Mouse (Mus musculus): ENCODE measurements at regions not wholly inside any gene's neighbourhood (a gene's known extent, or its start where the extent isn't known, plus 50 kb on each side); places are given as distances from the start of the nearest gene placed in this dataset.

- H3K4me2 ChIP-seq (ENCODE audit: low read depth, severe bottlenecking) = no peak overlapping the region
- 0 out of 2 replicates have a peak, but pooled peaks cover 5% of the 10 kb centered on the region for H3K4me1 ChIP-seq (ENCODE audit: control insufficient read depth, insufficient read depth, low read length)
- H3K9me3 ChIP-seq (ENCODE audit: control insufficient read depth, low read length) = no peaks in the 10 kb centered on the region
- no peaks in the 10 kb centered on the region for H3K36me3 ChIP-seq (ENCODE audit: control insufficient read depth, insufficient read depth, low read length)
- WGBS = 43% methylated on average over 20 of the region's 20 CpGs
- no peak overlapping the region for H3K4me3 ChIP-seq (ENCODE audit: low read depth, low read length)
- DNase-seq (ENCODE audit: low spot score) (no peak), ATAC-seq (ENCODE audit: insufficient number of reproducible peaks, low FRiP score, low TSS enrichment, low read depth) (no peak)
- no peaks in the 10 kb centered on the region for H3K27me3 ChIP-seq (ENCODE audit: control insufficient read depth, insufficient read depth, low read length)
- no peak overlapping the region for H3K9ac ChIP-seq (ENCODE audit: low read length)
- H3K27ac ChIP-seq (replicated peaks; ENCODE audit: low read depth, low read length) = no peak overlapping the region
Observed at GRCm38 (mm10) chr4:148384251-148385230, 60.0 kb downstream of the Ubiad1 start.

- no peak for DNase-seq (ENCODE audit: low spot score)
- Histone ChIP-seq H3K9me3 (ENCODE audit: control insufficient read depth, low read length) (no peaks in the 10 kb centered on the region), H3K4me2 (ENCODE audit: low read depth, severe bottlenecking) (no peak overlapping the region), H3K9ac (ENCODE audit: low read length) (no peak overlapping the region), H3K27me3 (ENCODE audit: control insufficient read depth, insufficient read depth, low read length) (no peaks in the 10 kb centered on the region), H3K27ac (replicated peaks; ENCODE audit: low read depth, low read length) (no peak overlapping the region), H3K36me3 (ENCODE audit: control insufficient read depth, insufficient read depth, low read length) (no peaks in the 10 kb centered on the region), H3K4me1 (ENCODE audit: control insufficient read depth, insufficient read depth, low read length) (peaks cover 10% of the 10 kb centered on the region; the same call in 1 of the 2 replicates), H3K4me3 (ENCODE audit: low read depth, low read length) (no peak overlapping the region)
- ATAC-seq (ENCODE audit: insufficient number of reproducible peaks, low FRiP score, low TSS enrichment, low read depth) = no peak
- 86% methylated on average over 6 of the region's 6 CpGs for WGBS
Observed at GRCm38 (mm10) chr4:148380562-148380961, 64.0 kb downstream of the Ubiad1 start.

DNA sequence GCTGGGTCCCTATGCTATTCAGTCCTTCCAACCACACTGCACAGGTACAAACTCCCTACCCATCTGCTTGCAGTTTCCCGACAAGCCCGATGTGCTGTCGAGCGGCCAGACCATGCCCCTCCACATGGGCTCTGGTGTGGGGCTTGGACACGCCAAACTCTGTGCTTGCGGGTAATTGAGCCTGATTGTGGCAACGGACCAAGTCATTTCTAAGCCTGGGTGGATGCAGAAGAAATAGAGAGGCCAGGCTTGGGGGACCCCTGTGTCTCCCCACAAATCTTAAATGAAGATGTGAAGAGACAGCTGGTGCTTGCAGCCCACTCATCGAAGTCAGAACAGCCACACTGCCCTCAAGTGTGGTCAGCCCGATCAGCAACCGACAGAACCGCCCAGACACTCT is 66.1 kb downstream of the Ubiad1 start:
- Histone ChIP-seq H3K27me3 (ENCODE audit: control insufficient read depth, insufficient read depth, low read length) (no peaks in the 10 kb centered on the region), H3K4me3 (ENCODE audit: low read depth, low read length) (no peak overlapping the region), H3K9me3 (ENCODE audit: control insufficient read depth, low read length) (no peaks in the 10 kb centered on the region), H3K4me1 (ENCODE audit: control insufficient read depth, insufficient read depth, low read length) (peaks cover 5% of the 10 kb centered on the region; the same call in 1 of the 2 replicates), H3K27ac (replicated peaks; ENCODE audit: low read depth, low read length) (no peak overlapping the region), H3K4me2 (ENCODE audit: low read depth, severe bottlenecking) (no peak overlapping the region), H3K36me3 (ENCODE audit: control insufficient read depth, insufficient read depth, low read length) (no peaks in the 10 kb centered on the region), H3K9ac (ENCODE audit: low read length) (no peak overlapping the region)
- 80% methylated on average over 11 of the region's 11 CpGs for WGBS
- no peak for DNase-seq (ENCODE audit: low spot score)
- no peak for ATAC-seq (ENCODE audit: insufficient number of reproducible peaks, low FRiP score, low TSS enrichment, low read depth)

GRCm38 (mm10) chr4:148377368-148377767 is 67.2 kb downstream of the Ubiad1 start:
- ATAC-seq (ENCODE audit: insufficient number of reproducible peaks, low FRiP score, low TSS enrichment, low read depth) (no peak), DNase-seq (ENCODE audit: low spot score) (no peak)
- Histone ChIP-seq H3K4me2 (ENCODE audit: low read depth, severe bottlenecking) (no peak overlapping the region), H3K36me3 (ENCODE audit: control insufficient read depth, insufficient read depth, low read length) (no peaks in the 10 kb centered on the region), H3K4me3 (ENCODE audit: low read depth, low read length) (no peak overlapping the region), H3K27me3 (ENCODE audit: control insufficient read depth, insufficient read depth, low read length) (no peaks in the 10 kb centered on the region), H3K9ac (ENCODE audit: low read length) (no peak overlapping the region), H3K9me3 (ENCODE audit: control insufficient read depth, low read length) (no peaks in the 10 kb centered on the region), H3K27ac (replicated peaks; ENCODE audit: low read depth, low read length) (no peak overlapping the region), H3K4me1 (ENCODE audit: control insufficient read depth, insufficient read depth, low read length) (peaks cover 5% of the 10 kb centered on the region; the same call in 1 of the 2 replicates)
- 57% methylated on average over 8 of the region's 8 CpGs for whole genome bisulfite sequencing

DNA sequence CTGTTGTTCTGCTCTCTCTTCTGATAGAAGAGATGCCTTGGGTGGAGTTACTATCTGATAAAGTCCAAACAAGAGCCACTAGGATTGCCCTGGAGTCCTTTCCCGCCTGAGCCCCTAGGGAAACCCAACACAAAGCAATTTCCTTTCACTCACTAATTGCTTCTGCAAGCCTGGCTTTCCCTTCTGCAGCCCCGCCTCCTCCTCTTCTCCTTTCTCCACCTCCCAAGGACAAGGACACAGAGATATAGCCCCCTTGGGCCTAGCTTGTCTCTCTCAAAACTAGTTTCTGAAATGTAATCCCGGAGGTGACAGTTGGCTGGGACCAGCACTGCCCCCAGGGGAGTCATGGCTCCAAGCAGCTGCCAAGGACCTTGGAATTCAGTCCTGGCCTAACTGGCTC is 68.1 kb downstream of the Ubiad1 start:
- Histone ChIP-seq H3K9me3 (ENCODE audit: control insufficient read depth, low read length) (no peaks in the 10 kb centered on the region), H3K4me1 (ENCODE audit: control insufficient read depth, insufficient read depth, low read length) (peaks cover 5% of the 10 kb centered on the region; the same call in 1 of the 2 replicates), H3K4me2 (ENCODE audit: low read depth, severe bottlenecking) (no peak overlapping the region), H3K9ac (ENCODE audit: low read length) (no peak overlapping the region), H3K36me3 (ENCODE audit: control insufficient read depth, insufficient read depth, low read length) (no peaks in the 10 kb centered on the region), H3K27ac (replicated peaks; ENCODE audit: low read depth, low read length) (no peak overlapping the region), H3K4me3 (ENCODE audit: low read depth, low read length) (no peak overlapping the region), H3K27me3 (ENCODE audit: control insufficient read depth, insufficient read depth, low read length) (no peaks in the 10 kb centered on the region)
- DNase-seq (ENCODE audit: low spot score) (no peak), ATAC-seq (ENCODE audit: insufficient number of reproducible peaks, low FRiP score, low TSS enrichment, low read depth) (no peak)
- 16% methylated on average over 3 of the region's 3 CpGs for WGBS

- 96% methylated on average over 7 of the region's 7 CpGs for WGBS
- H3K36me3 ChIP-seq (ENCODE audit: control insufficient read depth, insufficient read depth, low read length) = no peaks in the 10 kb centered on the region
Observed at GRCm38 (mm10) chr4:148371489-148371888, 73.1 kb downstream of the Ubiad1 start.

GRCm38 (mm10) chr4:148367671-148368070 is 76.9 kb downstream of the Ubiad1 start:
- Histone ChIP-seq H3K4me3 (ENCODE audit: low read depth, low read length) (no peak overlapping the region), H3K9me3 (ENCODE audit: control insufficient read depth, low read length) (no peaks in the 10 kb centered on the region), H3K4me2 (ENCODE audit: low read depth, severe bottlenecking) (no peak overlapping the region), H3K9ac (ENCODE audit: low read length) (no peak overlapping the region), H3K36me3 (ENCODE audit: control insufficient read depth, insufficient read depth, low read length) (no peaks in the 10 kb centered on the region), H3K4me1 (ENCODE audit: control insufficient read depth, insufficient read depth, low read length) (no peaks in the 10 kb centered on the region), H3K27ac (replicated peaks; ENCODE audit: low read depth, low read length) (no peak overlapping the region), H3K27me3 (ENCODE audit: control insufficient read depth, insufficient read depth, low read length) (no peaks in the 10 kb centered on the region)
- DNase-seq (ENCODE audit: low spot score) (no peak), ATAC-seq (ENCODE audit: insufficient number of reproducible peaks, low FRiP score, low TSS enrichment, low read depth) (no peak)
- 83% methylated on average over 3 of the region's 3 CpGs for WGBS

More at GRCm38 (mm10) chr4:148371489-148371888, 73.1 kb downstream of the Ubiad1 start:
- Histone ChIP-seq H3K9ac (ENCODE audit: low read length) (no peak overlapping the region), H3K27me3 (ENCODE audit: control insufficient read depth, insufficient read depth, low read length) (no peaks in the 10 kb centered on the region), H3K4me3 (ENCODE audit: low read depth, low read length) (no peak overlapping the region), H3K9me3 (ENCODE audit: control insufficient read depth, low read length) (no peaks in the 10 kb centered on the region), H3K27ac (replicated peaks; ENCODE audit: low read depth, low read length) (no peak overlapping the region), H3K4me1 (ENCODE audit: control insufficient read depth, insufficient read depth, low read length) (peaks cover 4% of the 10 kb centered on the region; the same call in 1 of the 2 replicates), H3K4me2 (ENCODE audit: low read depth, severe bottlenecking) (no peak overlapping the region)
- no peak for ATAC-seq (ENCODE audit: insufficient number of reproducible peaks, low FRiP score, low TSS enrichment, low read depth)
- DNase-seq (ENCODE audit: low spot score) = no peak

- H3K27ac ChIP-seq (replicated peaks; ENCODE audit: low read depth, low read length) = no peak overlapping the region
- H3K4me3 ChIP-seq (ENCODE audit: low read depth, low read length) = no peak overlapping the region
- no peaks in the 10 kb centered on the region for H3K9me3 ChIP-seq (ENCODE audit: control insufficient read depth, low read length)
- no peak overlapping the region for H3K9ac ChIP-seq (ENCODE audit: low read length)
- no peak overlapping the region for H3K4me2 ChIP-seq (ENCODE audit: low read depth, severe bottlenecking)
- peak; percentile 51; the same call in 1 of the 2 replicates for ATAC-seq (ENCODE audit: insufficient number of reproducible peaks, low FRiP score, low TSS enrichment, low read depth)
- WGBS = 40% methylated on average over 4 of the region's 4 CpGs
- no peaks in the 10 kb centered on the region for H3K27me3 ChIP-seq (ENCODE audit: control insufficient read depth, insufficient read depth, low read length)
- no peaks in the 10 kb centered on the region for H3K36me3 ChIP-seq (ENCODE audit: control insufficient read depth, insufficient read depth, low read length)
- H3K4me1 ChIP-seq (ENCODE audit: control insufficient read depth, insufficient read depth, low read length) = no peaks in the 10 kb centered on the region
- peak; percentile 54 for DNase-seq (ENCODE audit: low spot score)
Observed at GRCm38 (mm10) chr4:148365804-148366203, 78.0 kb upstream of the Disp3 start.

All from limb, embryonic 11.5 days (tissue).